Mouse (Mus musculus): ENCODE results near the gene Lin7c. TPM values are rescaled to one million over a fixed set of nuclear protein-coding genes. Genes with fewer than 3 reads are reported as not detected.

Gene Lin7c
- 0.18 and 0.91 TPM in 2 replicates for polyA plus RNA-seq (2012; ENCODE audit: low replicate concordance)

GRCm38 (mm10) chr2:109890597-109890996, at the start of gene Lin7c:
Gene Lin7c (plus strand): TSS chr2:109890853.

DNA sequence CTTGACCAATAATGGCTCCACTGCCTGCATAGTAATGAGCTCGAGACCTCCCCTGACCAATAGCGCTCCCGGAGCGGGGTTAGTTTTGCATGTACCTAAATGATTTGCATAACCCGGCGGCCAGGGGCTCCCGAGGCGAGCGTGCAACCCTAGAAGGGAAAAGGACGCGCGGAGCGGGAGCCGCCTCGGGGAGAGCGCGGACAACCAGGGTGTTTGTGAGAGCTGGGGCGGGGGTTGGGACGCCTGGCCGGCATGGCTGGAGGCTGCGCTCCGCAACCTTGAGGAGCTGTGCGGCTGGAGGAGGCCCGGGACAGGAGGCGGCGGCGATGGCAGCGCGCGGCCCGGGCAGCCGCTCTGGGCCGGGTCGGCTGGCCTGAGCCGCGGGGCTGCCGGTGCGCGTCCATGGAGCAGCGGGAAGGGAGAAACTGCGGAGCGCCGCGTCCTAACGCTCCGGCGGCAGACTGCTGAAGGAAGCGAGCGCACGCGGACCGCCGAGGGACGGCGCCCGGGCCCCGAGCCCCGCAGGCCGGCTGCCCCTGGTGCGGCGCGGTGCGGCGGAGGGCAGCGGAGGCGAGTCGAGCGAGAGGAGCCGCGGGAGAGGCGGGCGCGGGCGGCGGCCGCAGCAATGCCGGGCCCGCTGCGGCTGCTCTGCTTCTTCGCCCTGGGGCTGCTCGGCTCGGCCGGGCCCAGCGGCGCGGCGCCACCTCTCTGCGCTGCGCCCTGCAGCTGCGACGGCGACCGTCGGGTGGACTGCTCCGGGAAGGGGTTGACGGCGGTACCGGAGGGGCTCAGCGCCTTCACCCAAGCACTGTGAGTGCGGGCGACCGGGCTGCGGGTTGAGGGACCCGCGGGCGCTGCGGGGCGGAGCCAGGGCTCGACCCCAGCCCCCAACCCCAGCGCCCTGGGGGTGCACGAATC, 27.1 kb downstream of the Lin7c start, which contains the start of gene Lgr4:
Lgr4 (plus strand) TSS at position 152 of the 918 bp plus-strand sequence.

Other genes starting within 250 kb of the Lin7c start
- gene Bdnf, start 216.2 kb upstream of the Lin7c start, polyA plus RNA-seq (2012; ENCODE audit: low replicate concordance): not detected in 2 replicates
- gene Lgr4, start 26.8 kb downstream of the Lin7c start, polyA plus RNA-seq (2012; ENCODE audit: low replicate concordance): 0.05 and 0.08 TPM in 2 replicates
- 13.3 and 39.4 TPM in 2 replicates for gene Ccdc34, start 127.0 kb downstream of the Lin7c start, polyA plus RNA-seq (2012; ENCODE audit: low replicate concordance)

Data from leukemia stem cell, adult 10-12 weeks (primary cell).